Mouse (Mus musculus): ENCODE measurements around the gene Tcp11l2.

The Tcp11l2 gene

GRCm38 (mm10) chr10:84558511-84558910 is 17.9 kb upstream of the Tcp11l2 start:
- no peak for DNase-seq (ENCODE audit: low spot score)

- no peak for DNase-seq (ENCODE audit: low spot score)
Measured at GRCm38 (mm10) chr10:84559986-84560385, 16.4 kb upstream of the Tcp11l2 start.

- DNase-seq (ENCODE audit: low spot score), result no peak
Measured at GRCm38 (mm10) chr10:84562121-84562520, 14.3 kb upstream of the Tcp11l2 start.

GRCm38 (mm10) chr10:84562567-84563554 is 13.6 kb upstream of the Tcp11l2 start:
- peak; percentile 56 for DNase-seq (ENCODE audit: low spot score)

GRCm38 (mm10) chr10:84564427-84564826 is 12.0 kb upstream of the Tcp11l2 start:
- DNase-seq (ENCODE audit: low spot score), result no peak

- DNase-seq (ENCODE audit: low spot score), result no peak
Measured at GRCm38 (mm10) chr10:84571052-84571639, 5.3 kb upstream of the Tcp11l2 start.

GRCm38 (mm10) chr10:84573671-84574420 is 2.6 kb upstream of the Tcp11l2 start:
- DNase-seq (ENCODE audit: low spot score), result no peak

- DNase-seq (ENCODE audit: low spot score), result no peak
Measured at GRCm38 (mm10) chr10:84576029-84576394, 414 bp upstream of the Tcp11l2 start.

GRCm38 (mm10) chr10:84577071-84577727 is 773 bp downstream of the Tcp11l2 start:
- DNase-seq (ENCODE audit: low spot score), result peak; percentile 77

GRCm38 (mm10) chr10:84578738-84579137 is 2.3 kb downstream of the Tcp11l2 start:
- no peak for DNase-seq (ENCODE audit: low spot score)

GRCm38 (mm10) chr10:84579527-84579926 is 3.1 kb downstream of the Tcp11l2 start:
- no peak for DNase-seq (ENCODE audit: low spot score)

- DNase-seq (ENCODE audit: low spot score), result no peak
Measured at GRCm38 (mm10) chr10:84581191-84581590, 4.8 kb downstream of the Tcp11l2 start.

- DNase-seq (ENCODE audit: low spot score), result no peak
Measured at GRCm38 (mm10) chr10:84582236-84582635, 5.8 kb downstream of the Tcp11l2 start.

GRCm38 (mm10) chr10:84584451-84585293 is 8.2 kb downstream of the Tcp11l2 start:
- no peak for DNase-seq (ENCODE audit: low spot score)

- no peak for DNase-seq (ENCODE audit: low spot score)
Measured at GRCm38 (mm10) chr10:84585294-84585650, 8.8 kb downstream of the Tcp11l2 start.

GRCm38 (mm10) chr10:84590956-84591355 is 14.5 kb downstream of the Tcp11l2 start:
- DNase-seq (ENCODE audit: low spot score), result no peak

GRCm38 (mm10) chr10:84591640-84592148 is 15.3 kb downstream of the Tcp11l2 start:
- no peak for DNase-seq (ENCODE audit: low spot score)

GRCm38 (mm10) chr10:84592745-84593144 is 16.3 kb downstream of the Tcp11l2 start:
- no peak for DNase-seq (ENCODE audit: low spot score)

GRCm38 (mm10) chr10:84597127-84597785 is 20.8 kb downstream of the Tcp11l2 start:
- DNase-seq (ENCODE audit: low spot score), result no peak

GRCm38 (mm10) chr10:84598172-84598571 is 21.7 kb downstream of the Tcp11l2 start:
- DNase-seq (ENCODE audit: low spot score), result no peak

All from urinary bladder, postnatal 14 days (tissue).